Mouse (Mus musculus) heart, postnatal 0 days (tissue): ENCODE measurements around the gene Olfr808. TPM values are rescaled to one million over a fixed set of nuclear protein-coding genes. Genes with fewer than 3 reads are reported as not detected.

ENCODE experiments used
- ATAC-seq: fragments of 200-750 bp; cut with Nextera tagmentation; 2 replicates; pipeline ENCODE4 v1.8.0; 2017; ENCODE audit warnings: low read depth, moderate number of reproducible peaks, moderate library complexity; ENCODE audit not compliant: insufficient read depth
- DNase-seq: peaks from one replicate; pipeline ENCODE4 v3.0.0-alpha.2; 2016; ENCODE audit warnings: low spot score
- H3K27ac ChIP-seq: fragments of 300-500 bp; sonication (generic); 2 replicates; pipeline ENCODE4 v1.5.1; 2014; ENCODE audit warnings: low read depth, mild to moderate bottlenecking
- H3K27me3 ChIP-seq: fragments of 300-500 bp; sonication (generic); 2 replicates; pipeline ENCODE4 v1.6.1; 2014; ENCODE audit warnings: low read length, mixed read lengths; ENCODE audit not compliant: control insufficient read depth, insufficient read depth
- H3K36me3 ChIP-seq: fragments of 300-500 bp; sonication (generic); replicated peaks from 2 replicates; pipeline ENCODE4 v1.6.1; 2014; ENCODE audit warnings: low read length, mixed read lengths; ENCODE audit not compliant: control insufficient read depth, insufficient read depth
- H3K4me1 ChIP-seq: fragments of 300-500 bp; sonication (generic); 2 replicates; pipeline ENCODE4 v1.6.1; 2014; ENCODE audit warnings: antibody characterized with exemption; ENCODE audit not compliant: control insufficient read depth, insufficient read depth
- H3K4me2 ChIP-seq: fragments of 300-500 bp; sonication (generic); 2 replicates; pipeline ENCODE4 v1.6.1; 2014; ENCODE audit warnings: low read depth, mild to moderate bottlenecking, low read length, moderate library complexity
- H3K4me3 ChIP-seq: fragments of 300-500 bp; sonication (generic); 2 replicates; pipeline ENCODE4 v1.5.1; 2014; ENCODE audit warnings: low read depth, low read length
- H3K9ac ChIP-seq: fragments of 300-500 bp; sonication (generic); replicated peaks from 2 replicates; pipeline ENCODE4 v1.6.1; 2014; ENCODE audit warnings: low read depth, low read length, mixed read lengths
- H3K9me3 ChIP-seq: fragments of 300-500 bp; sonication (generic); replicated peaks from 2 replicates; pipeline ENCODE4 v1.6.1; 2016; ENCODE audit warnings: low read length; ENCODE audit not compliant: control insufficient read depth
- CTCF ChIP-seq: IDR thresholded peaks from 2 replicates; pipeline ENCODE4 v1.5.1; 2016; ENCODE audit warnings: antibody characterized with exemption, control low read depth, low read depth
- EP300 ChIP-seq: IDR thresholded peaks from 2 replicates; pipeline ENCODE4 v1.6.1; 2016; ENCODE audit warnings: antibody characterized with exemption, low read depth
- WGBS: fragments of 180-500 bp; shearing (Covaris S2); extraction: QIAGEN DNeasy Blood & Tissue Kit; methylation state at CpG from one replicate; pipeline ENCODE4 v1.1.7; 2014; 5-methylcytosine and 5-hydroxymethylcytosine counted together
- polyA plus RNA-seq: library from polyadenylated mRNA; unstranded; fragments of >200 nt; fragmentation: Nextera tagmentation; extraction: Ambion mirVana; gene quantifications from 2 replicates; pipeline ENCODE4 v1.2.1, GENCODE M21; 2015
- total RNA-seq: library from RNA; depleted of rRNA; stranded (reverse); fragments of >200 nt; gene quantifications from 2 replicates; pipeline ENCODE4 v1.2.3, GENCODE M21; 2014; ENCODE audit warnings: low replicate concordance; rRNA removed

The Olfr808 gene
- total RNA-seq (not detected in 2 replicates), polyA plus RNA-seq (not detected in 2 replicates)

- no peaks in the 10 kb centered on the region for H3K27me3 ChIP-seq
- no peak within 1 kb of the TSS for H3K9ac ChIP-seq
- H3K4me2 ChIP-seq: no peak within 1 kb of the TSS
- 76% methylated on average over 1 of the region's 1 CpGs for WGBS
- ATAC-seq: no peak
- TF ChIP-seq CTCF: no peak
- TF ChIP-seq EP300: no peak
- H3K4me1 ChIP-seq: no peaks in the 10 kb centered on the region
- H3K27ac ChIP-seq: no peak within 1 kb of the TSS
- no peaks in the 10 kb centered on the region for H3K9me3 ChIP-seq
- DNase-seq: no peak
- no peak within 1 kb of the TSS for H3K4me3 ChIP-seq
- no peaks in the 10 kb centered on the region for H3K36me3 ChIP-seq
These were observed at the start of gene Olfr808 for GRCm38 (mm10) chr10:129765182-129765581. Gene Olfr808, plus strand, starts transcription at chr10:129765482.

- TF ChIP-seq CTCF (no peak), EP300 (no peak)
- ATAC-seq: no peak
- H3K27ac ChIP-seq: no peak within 1 kb of the TSS
- H3K36me3 ChIP-seq: no peaks in the 10 kb centered on the region
- H3K9me3 ChIP-seq: no peaks in the 10 kb centered on the region
- 89% methylated on average over 2 of the region's 2 CpGs for WGBS
- H3K4me2 ChIP-seq: no peak within 1 kb of the TSS
- H3K9ac ChIP-seq: no peak within 1 kb of the TSS
- no peak for DNase-seq
- H3K4me1 ChIP-seq: no peaks in the 10 kb centered on the region
- no peaks in the 10 kb centered on the region for H3K27me3 ChIP-seq
- H3K4me3 ChIP-seq: no peak within 1 kb of the TSS
These were observed 36.0 kb upstream of the Olfr808 start, which contains the start of gene Olfr805 for GRCm38 (mm10) chr10:129729275-129729674. Gene Olfr805, minus strand, starts transcription at chr10:129729375.

- no peak within 1 kb of the TSS for H3K9ac ChIP-seq
- DNase-seq: no peak
- H3K27me3 ChIP-seq: no peaks in the 10 kb centered on the region
These were observed 23.5 kb upstream of the Olfr808 start, which contains the start of gene Olfr806 for GRCm38 (mm10) chr10:129741821-129742220. Gene Olfr806, minus strand, starts transcription at chr10:129741921.

GRCm38 (mm10) chr10:129757693-129758092 is 7.6 kb upstream of the Olfr808 start, which contains the start of gene Olfr807:
Gene Olfr807, minus strand, starts transcription at chr10:129757793.
- no peak for DNase-seq
- no peak within 1 kb of the TSS for H3K4me3 ChIP-seq
- H3K4me2 ChIP-seq: no peak within 1 kb of the TSS
- ATAC-seq: no peak
- no peaks in the 10 kb centered on the region for H3K4me1 ChIP-seq
- H3K27me3 ChIP-seq: no peaks in the 10 kb centered on the region
- 70% methylated on average over 1 of the region's 1 CpGs for WGBS
- no peaks in the 10 kb centered on the region for H3K9me3 ChIP-seq
- H3K27ac ChIP-seq: no peak within 1 kb of the TSS
- H3K9ac ChIP-seq: no peak within 1 kb of the TSS
- TF ChIP-seq CTCF (no peak), EP300 (no peak)
- H3K36me3 ChIP-seq: no peaks in the 10 kb centered on the region

More at GRCm38 (mm10) chr10:129741821-129742220, 23.5 kb upstream of the Olfr808 start, which contains the start of gene Olfr806:
- ATAC-seq: no peak
- Histone ChIP-seq H3K36me3 (no peaks in the 10 kb centered on the region), H3K9me3 (no peaks in the 10 kb centered on the region), H3K4me3 (no peak within 1 kb of the TSS), H3K4me1 (no peaks in the 10 kb centered on the region), H3K27ac (no peak within 1 kb of the TSS), H3K4me2 (no peak within 1 kb of the TSS)
- TF ChIP-seq CTCF: no peak
- no peak for TF ChIP-seq EP300

- Histone ChIP-seq H3K27ac (no peak within 1 kb of the TSS), H3K4me3 (no peak within 1 kb of the TSS), H3K4me1 (no peaks in the 10 kb centered on the region), H3K27me3 (no peaks in the 10 kb centered on the region), H3K4me2 (no peak within 1 kb of the TSS), H3K36me3 (no peaks in the 10 kb centered on the region), H3K9ac (no peak within 1 kb of the TSS), H3K9me3 (no peaks in the 10 kb centered on the region)
- ATAC-seq (no peak), DNase-seq (no peak)
- TF ChIP-seq CTCF (no peak), EP300 (no peak)
These were observed 9.1 kb downstream of the Olfr808 start, which contains the start of gene Olfr809 for GRCm38 (mm10) chr10:129774338-129774737. Gene Olfr809, plus strand, starts transcription at chr10:129774638.

GRCm38 (mm10) chr10:129778123-129778522 is 12.8 kb downstream of the Olfr808 start:
- Histone ChIP-seq H3K4me2 (no peak overlapping the region), H3K36me3 (no peaks in the 10 kb centered on the region), H3K4me3 (no peak overlapping the region), H3K9ac (no peak overlapping the region), H3K27me3 (no peaks in the 10 kb centered on the region), H3K9me3 (no peaks in the 10 kb centered on the region), H3K27ac (no peak overlapping the region), H3K4me1 (no peaks in the 10 kb centered on the region)
- ATAC-seq (no peak), DNase-seq (no peak)
- TF ChIP-seq EP300: no peak
